Mouse (Mus musculus): ENCODE results near the gene Trim75. TPM values are rescaled to one million over a fixed set of nuclear protein-coding genes. Genes with fewer than 3 reads are reported as not detected.
"Not testable (repeated sequence)": the region's sequence is repeated elsewhere in the genome, so short reads cannot be mapped to it uniquely, and the experiment has no call there.

Trim75 gene
- not detected in 2 replicates for total RNA-seq (2014; fragmentation: Nextera tagmentation)
- not detected in 2 replicates for total RNA-seq (2017)

DNA sequence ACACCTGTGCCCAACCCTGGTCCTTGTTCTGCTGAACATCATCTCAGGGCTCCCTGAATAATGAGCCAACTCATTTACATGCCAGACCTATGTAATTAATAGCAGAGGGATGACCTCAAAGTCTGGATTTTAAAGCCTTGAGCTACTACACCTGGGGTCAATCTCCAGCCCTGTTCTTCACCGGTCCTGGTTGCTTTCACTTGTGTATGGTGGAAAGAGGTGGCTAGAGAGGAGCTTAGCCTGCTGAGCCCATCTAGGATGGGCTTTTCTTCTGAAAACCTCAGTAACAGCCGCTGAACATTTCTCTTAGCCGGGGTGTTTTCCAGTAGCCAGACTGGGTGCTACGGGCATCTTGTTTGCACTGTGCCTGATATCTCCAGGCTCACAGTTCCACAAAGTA is at the start of gene Trim75:
Gene Trim75 (minus strand): TSS at position 101 of the 400 bp plus-strand sequence.
- ATAC-seq (replicated peaks; ENCODE audit: low FRiP score, low TSS enrichment, poor library complexity, severe bottlenecking), result no peak

GRCm38 (mm10) chr8:65037117-65037533 is 49.5 kb upstream of the Trim75 start, which contains the start of gene Apela:
Apela (minus strand) TSS chr8:65037336.
- ATAC-seq (replicated peaks; ENCODE audit: low FRiP score, low TSS enrichment, poor library complexity, severe bottlenecking), result no peak

- ATAC-seq (replicated peaks; ENCODE audit: low FRiP score, low TSS enrichment, poor library complexity, severe bottlenecking), result no peak
Observed at GRCm38 (mm10) chr8:65034136-65034535, 46.5 kb upstream of the Trim75 start.

- ATAC-seq (replicated peaks; ENCODE audit: low FRiP score, low TSS enrichment, poor library complexity, severe bottlenecking), result no peak
Observed at GRCm38 (mm10) chr8:65033056-65033455, 45.4 kb upstream of the Trim75 start.

DNA sequence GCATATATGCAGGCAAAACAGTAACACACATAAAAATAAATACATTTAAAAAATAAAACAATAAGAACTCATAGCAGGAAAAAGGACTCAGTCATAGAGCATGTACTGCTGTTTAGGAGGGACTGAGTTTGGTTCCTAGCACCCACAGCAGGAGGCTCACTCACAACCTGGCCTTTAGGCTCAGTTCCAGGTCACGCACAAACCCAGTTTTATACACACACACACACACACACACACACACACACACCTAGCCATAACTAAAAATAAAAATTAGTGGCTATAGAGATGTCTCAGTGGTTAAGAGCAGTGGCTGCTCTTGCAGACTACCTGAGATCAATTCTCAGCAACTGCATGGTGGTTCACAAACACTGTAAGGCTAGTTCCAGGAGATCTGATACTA is 44.5 kb upstream of the Trim75 start:
- no peak for ATAC-seq (replicated peaks; ENCODE audit: low FRiP score, low TSS enrichment, poor library complexity, severe bottlenecking)

DNA sequence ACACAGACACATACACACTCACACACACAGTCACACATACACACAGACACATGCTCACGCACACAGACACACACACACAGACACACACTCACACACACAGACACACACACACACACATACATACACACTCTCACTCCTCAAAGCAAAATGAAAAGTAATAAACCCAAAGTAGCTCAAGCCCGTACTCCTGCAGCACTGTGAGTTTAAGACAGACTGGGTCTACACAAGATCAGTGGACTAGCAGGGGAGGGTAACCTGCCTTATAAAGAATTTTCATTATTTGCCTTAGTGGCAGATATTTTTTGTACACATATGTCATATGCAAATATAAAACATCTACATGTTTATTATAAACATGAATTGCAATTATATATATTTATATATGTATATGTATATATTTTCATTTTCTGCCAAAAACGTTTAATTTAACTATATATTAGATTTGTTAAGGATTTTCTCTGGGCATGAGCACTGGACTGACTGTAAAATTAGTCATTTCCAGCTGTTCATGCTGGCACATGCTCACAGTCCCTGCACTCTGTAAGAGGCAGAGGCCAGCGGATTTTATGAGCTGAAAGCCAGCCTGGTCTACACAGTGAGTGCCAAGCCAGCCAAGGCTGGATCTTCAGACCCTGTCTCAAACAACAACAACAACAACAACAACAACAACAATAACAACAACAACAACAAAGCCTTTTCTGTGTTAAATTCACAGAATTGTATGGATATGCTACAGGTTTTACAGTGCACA is 43.3 kb upstream of the Trim75 start:
- no peak for ATAC-seq (replicated peaks; ENCODE audit: low FRiP score, low TSS enrichment, poor library complexity, severe bottlenecking)

DNA sequence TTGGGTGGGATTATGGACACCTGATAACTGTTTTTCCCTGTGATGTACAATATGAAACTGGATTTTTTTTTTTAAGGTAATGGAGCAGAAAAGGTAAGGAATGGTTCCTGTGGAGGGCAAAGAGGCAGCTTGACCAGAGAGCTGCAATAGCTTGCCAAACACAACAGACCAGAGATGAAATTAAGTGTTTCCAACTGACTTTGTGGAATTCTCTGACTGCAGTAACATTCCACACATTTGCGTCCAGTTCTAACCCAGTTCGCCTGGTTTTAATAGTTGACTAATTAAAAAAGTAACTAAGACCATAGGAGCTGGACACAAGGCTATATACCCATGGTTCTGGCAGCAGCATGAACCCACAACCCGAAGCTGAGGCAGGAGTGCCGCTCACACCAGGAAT is 42.1 kb upstream of the Trim75 start:
- ATAC-seq (replicated peaks; ENCODE audit: low FRiP score, low TSS enrichment, poor library complexity, severe bottlenecking), result no peak

DNA sequence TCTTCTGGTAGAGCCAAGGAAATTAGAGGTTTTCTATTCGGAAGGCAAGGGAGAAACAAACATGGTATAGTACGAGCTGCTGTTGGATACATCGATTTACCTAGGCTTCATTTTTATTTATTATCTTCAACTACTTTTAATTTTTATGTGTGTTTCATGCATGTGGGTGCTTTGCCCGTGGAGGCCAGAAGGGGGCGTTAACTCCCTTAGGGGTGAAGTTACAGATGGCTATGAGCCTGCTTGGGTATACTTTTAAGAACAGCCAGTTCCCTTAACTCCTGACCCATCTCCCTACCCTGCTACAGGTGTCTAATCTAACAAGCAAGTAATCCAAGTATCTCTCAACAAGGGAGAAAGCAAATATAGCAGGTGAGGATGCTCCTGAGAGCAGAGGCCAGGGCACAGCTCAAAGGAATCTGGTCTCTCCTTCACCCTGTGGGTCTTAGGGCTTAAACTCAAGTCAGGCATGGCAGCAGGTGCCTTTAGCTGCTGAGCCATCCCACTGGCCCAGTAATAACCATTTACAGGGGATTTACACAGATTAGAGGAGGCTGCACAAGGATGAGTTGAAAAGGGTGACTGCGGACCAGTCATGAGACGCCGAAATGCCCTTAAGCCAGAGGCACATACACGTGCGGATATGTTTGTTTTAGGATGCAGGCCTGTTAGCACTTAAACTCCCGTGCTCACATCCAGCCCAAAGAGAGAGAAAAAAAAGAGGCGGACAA is 41.5 kb upstream of the Trim75 start:
- ATAC-seq (replicated peaks; ENCODE audit: low FRiP score, low TSS enrichment, poor library complexity, severe bottlenecking), result no peak

DNA sequence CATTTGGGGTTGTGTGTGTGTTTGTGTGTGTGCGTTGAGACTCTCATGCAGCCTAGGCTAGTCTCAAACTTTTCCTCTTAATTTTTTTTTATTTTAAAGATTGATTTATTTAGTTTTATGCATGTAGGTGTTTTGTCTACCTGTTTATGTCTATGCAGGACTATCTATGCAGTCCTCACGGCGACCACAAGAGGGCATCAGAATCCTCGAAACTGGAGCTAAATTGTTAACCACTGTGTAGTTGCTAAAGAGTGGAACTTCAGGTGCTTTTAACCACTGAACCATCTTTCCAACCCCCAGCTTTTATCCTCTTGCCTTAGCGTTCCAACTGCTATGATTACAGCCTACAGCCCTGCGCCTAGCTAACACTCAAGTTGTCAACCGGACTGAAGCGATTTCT is 34.9 kb upstream of the Trim75 start:
- ATAC-seq (replicated peaks; ENCODE audit: low FRiP score, low TSS enrichment, poor library complexity, severe bottlenecking), result no peak

GRCm38 (mm10) chr8:65018423-65018822 is 30.8 kb upstream of the Trim75 start, which contains the start of the genes Trim61 and Trim60:
Trim61 (minus strand) TSS chr8:65018523.
Trim60 (minus strand) TSS chr8:65018584.
- ATAC-seq (replicated peaks; ENCODE audit: low FRiP score, low TSS enrichment, poor library complexity, severe bottlenecking), result no peak

GRCm38 (mm10) chr8:65007616-65008015 is 20.0 kb upstream of the Trim75 start:
- not testable (repeated sequence) for ATAC-seq (replicated peaks; ENCODE audit: low FRiP score, low TSS enrichment, poor library complexity, severe bottlenecking)

- no peak for ATAC-seq (replicated peaks; ENCODE audit: low FRiP score, low TSS enrichment, poor library complexity, severe bottlenecking)
Observed at GRCm38 (mm10) chr8:64998806-64999365, 11.3 kb upstream of the Trim75 start.

GRCm38 (mm10) chr8:64983150-64983897 is 4.3 kb downstream of the Trim75 start:
- no peak for ATAC-seq (replicated peaks; ENCODE audit: low FRiP score, low TSS enrichment, poor library complexity, severe bottlenecking)

- peak; percentile 61; the same call in 1 of the 2 replicates for ATAC-seq (replicated peaks; ENCODE audit: low FRiP score, low TSS enrichment, poor library complexity, severe bottlenecking)
Observed at GRCm38 (mm10) chr8:64962836-64963235, 24.8 kb downstream of the Trim75 start.

DNA sequence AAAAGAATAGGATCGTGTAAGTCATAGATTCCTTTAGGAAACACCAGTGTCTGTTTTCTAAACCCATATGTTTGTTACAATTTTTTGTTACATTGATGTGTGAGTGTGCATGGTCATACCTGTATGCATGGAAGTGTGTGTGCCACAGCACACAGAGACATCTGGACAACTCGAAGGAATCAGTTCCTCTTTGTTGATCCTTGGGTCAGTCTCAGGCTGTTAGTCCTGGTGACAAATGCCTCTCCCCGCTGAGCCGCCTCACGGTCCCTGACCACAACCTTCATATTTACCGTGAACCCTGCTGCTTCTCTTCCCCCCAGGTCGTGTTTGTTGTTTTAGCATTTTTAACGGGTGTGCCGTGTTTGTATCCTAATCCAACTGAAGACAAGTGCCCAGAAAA is 28.6 kb downstream of the Trim75 start:
- ATAC-seq (replicated peaks; ENCODE audit: low FRiP score, low TSS enrichment, poor library complexity, severe bottlenecking), result no peak

DNA sequence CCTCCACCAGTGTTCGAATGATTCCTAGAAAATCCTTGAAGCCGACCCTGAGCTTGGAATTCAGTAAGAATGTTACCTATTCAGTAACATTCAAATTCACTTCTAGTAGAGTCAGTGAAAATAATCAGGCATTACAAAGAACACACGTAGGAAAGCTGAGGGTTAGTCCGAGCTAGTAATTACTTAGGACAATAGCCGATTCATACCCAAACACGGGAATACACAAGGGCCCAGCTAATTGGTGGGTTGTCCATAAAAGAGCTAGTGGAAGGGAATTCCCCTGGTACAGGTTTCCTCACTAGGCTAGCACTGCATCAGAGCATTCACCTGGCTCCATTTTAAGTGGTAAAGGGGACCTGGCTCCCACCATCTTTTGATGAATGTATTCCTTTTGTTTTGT is 35.5 kb downstream of the Trim75 start:
- ATAC-seq (replicated peaks; ENCODE audit: low FRiP score, low TSS enrichment, poor library complexity, severe bottlenecking), result no peak

DNA sequence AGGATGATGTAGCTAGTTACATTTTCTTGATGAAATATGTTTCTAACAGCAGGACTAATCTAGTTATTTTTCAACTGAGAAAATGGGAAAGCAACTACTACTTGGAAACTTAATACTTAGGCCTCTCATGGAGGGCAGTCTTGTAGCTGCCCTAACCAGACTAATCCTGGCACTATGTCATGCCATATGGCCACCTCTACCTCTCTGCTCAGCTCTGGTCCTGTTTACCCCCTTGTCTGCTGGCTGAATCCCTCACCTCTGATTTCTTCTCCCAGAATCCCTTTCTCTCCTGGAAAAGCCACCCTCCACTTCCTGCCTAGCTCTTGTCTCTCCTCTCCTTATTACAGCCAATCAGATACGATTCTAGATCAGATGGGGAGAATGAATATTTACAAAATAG is 39.3 kb downstream of the Trim75 start:
- no peak for ATAC-seq (replicated peaks; ENCODE audit: low FRiP score, low TSS enrichment, poor library complexity, severe bottlenecking)

DNA sequence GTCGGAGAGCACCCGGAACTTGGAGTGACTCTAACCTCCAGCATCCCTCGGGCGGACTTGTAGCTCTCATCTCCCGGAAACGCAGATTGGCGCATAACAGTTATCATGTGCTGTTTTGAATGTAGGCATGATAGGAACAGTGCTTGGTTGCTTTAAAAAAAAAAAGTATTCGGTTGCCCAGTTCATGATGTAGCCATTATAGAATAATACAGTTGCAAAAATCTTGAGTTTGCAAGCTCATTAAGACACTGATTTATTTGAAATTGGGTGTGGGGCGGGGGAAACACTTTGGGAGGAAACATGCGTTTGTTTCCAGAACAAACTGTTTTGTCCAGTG is 40.0 kb downstream of the Trim75 start:
- no peak for ATAC-seq (replicated peaks; ENCODE audit: low FRiP score, low TSS enrichment, poor library complexity, severe bottlenecking)

DNA sequence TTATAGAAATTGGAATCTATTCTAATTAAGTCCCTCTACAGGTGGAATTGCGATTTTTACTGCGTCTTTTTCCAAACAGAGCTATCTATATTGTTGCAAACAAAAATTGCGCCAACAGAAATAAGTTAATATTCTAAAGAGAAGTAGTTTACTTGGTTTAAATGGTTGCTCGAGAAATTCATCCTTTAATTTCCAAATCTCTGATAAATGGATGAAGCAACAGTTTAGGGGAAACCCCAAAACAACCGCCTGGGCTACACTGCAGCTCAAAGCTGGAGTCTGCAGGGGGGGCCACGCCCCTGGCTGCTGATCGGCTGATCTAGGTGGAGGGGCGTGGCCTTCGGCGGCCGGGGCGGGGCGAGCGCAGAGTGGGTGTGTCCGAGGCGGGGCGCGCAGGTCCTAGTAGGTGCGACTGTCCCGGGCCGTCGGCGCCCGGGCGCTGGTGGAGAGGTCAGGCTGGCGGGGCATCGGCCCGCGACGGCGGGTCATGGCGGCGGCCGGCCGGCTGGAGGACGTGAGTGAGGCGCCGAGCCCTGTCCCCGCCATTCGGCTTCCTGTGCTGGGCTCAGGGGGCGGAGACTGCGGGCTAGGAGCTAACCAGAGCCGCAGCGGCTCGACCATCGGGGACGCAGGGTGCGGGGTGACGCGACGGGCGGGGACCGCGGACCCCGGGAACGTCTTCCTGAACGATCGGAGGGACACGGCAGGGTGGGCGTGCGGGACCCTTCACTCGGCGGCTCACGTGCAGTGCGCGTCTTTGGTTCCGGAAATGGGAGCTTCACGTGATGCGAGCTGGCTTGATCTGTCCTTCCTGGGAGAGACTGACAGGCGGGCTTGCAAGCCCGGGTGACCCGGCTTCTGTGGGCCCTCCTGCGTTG is 40.6 kb downstream of the Trim75 start, which contains the start of gene Tmem192:
Gene Tmem192 (plus strand): TSS at position 366 of the 878 bp plus-strand sequence.
- ATAC-seq (replicated peaks; ENCODE audit: low FRiP score, low TSS enrichment, poor library complexity, severe bottlenecking), result peak; percentile 93

Data from megakaryocyte-erythroid progenitor cell, adult 5-6 weeks (primary cell).